Mouse (Mus musculus) retina, adult 2 months (tissue): ENCODE data around the gene Krtap26-1.

Experiments
- DNase-seq: peaks from one replicate; pipeline ENCODE4 v3.0.0-alpha.2; 2012; ENCODE audit warnings: low read depth, low spot score

Krtap26-1 gene

GRCm38 (mm10) chr16:88647358-88647846 lies at the start of gene Krtap26-1:
Gene Krtap26-1 (minus strand): TSS chr16:88647796.
- DNase-seq, result no peak

GRCm38 (mm10) chr16:88696256-88696655 lies 48.7 kb upstream of the Krtap26-1 start:
- DNase-seq, result no peak

DNA sequence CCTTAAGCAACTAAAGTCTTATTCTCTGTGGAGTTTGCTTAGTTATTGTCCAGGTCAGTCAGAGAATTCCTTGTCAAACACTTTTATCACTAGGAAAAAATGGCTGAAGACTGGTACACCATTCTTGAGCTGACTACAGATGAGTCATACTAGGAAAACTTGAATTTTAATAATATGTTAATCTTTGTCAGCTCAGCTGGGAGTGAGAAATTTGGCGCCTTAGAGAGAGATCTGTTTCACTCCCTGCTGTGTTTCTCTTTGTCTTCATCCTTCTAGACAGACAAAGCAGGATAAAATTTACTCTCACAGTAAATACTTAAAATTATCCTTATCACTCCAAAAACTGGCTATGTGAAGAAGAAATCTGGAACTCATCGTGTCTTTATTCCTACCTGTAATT lies 33.7 kb upstream of the Krtap26-1 start:
- DNase-seq, result no peak

GRCm38 (mm10) chr16:88679099-88679498 lies 31.5 kb upstream of the Krtap26-1 start:
- DNase-seq, result no peak

GRCm38 (mm10) chr16:88671571-88671970 lies 24.0 kb upstream of the Krtap26-1 start, which contains the start of gene Krtap27-1:
Gene Krtap27-1 (minus strand): TSS chr16:88671671.
- no peak for DNase-seq

DNA sequence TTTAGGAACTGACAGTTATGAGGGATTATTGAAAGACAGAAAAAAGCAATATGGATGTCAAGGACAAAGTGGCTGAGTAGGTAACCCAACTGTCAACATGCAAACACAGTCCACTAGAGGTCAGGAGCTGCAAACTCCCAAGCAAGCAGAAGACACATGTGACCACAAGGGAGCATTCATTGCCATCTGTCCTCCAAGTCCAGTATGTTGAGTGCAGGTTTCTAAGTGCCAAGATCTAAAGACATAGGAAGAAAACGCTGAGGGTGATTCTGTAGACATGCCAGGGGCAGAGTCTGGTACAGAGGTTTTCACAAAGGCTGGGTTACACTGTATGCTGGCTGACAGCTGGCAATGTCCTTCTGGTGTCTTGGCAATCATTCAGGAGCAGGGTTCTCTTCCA lies 9.8 kb upstream of the Krtap26-1 start:
- DNase-seq, result peak; percentile 13

- DNase-seq, result no peak
These were observed 4.4 kb upstream of the Krtap26-1 start for GRCm38 (mm10) chr16:88651952-88652351.

- DNase-seq, result no peak
These were observed 3.5 kb upstream of the Krtap26-1 start for GRCm38 (mm10) chr16:88651082-88651481.

GRCm38 (mm10) chr16:88646366-88647111 lies 1.1 kb downstream of the Krtap26-1 start:
- no peak for DNase-seq

- no peak for DNase-seq
These were observed 7.5 kb downstream of the Krtap26-1 start for GRCm38 (mm10) chr16:88640053-88640452.

GRCm38 (mm10) chr16:88635142-88635541 lies 12.5 kb downstream of the Krtap26-1 start:
- DNase-seq, result no peak

- DNase-seq, result no peak
These were observed 16.1 kb downstream of the Krtap26-1 start for GRCm38 (mm10) chr16:88631474-88631873.

DNA sequence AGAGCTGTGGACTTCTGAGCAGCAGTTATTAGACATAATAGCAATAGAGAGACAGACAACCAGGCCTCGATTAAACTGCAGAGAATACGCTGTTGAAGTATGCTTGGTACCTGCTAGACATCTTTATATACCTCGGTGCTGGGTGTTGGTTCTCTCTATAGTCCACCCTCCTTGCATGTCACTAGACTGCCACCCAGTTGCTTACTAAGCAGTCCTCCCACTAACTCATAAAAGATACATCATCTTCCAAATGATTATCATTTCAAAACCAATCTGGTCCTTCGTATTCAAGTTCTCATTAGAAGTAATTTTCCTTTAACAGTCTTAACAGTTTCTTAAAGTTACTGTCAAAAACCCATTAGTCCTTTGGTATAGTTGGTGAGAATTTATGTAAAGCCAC lies 20.0 kb downstream of the Krtap26-1 start, which contains the start of gene 2310079G19Rik:
Gene 2310079G19Rik, minus strand, starts transcription at position 101 of the 400 bp plus-strand sequence.
- no peak for DNase-seq

- DNase-seq, result peak; percentile 20
These were observed 34.9 kb downstream of the Krtap26-1 start for GRCm38 (mm10) chr16:88612712-88613111.

GRCm38 (mm10) chr16:88611922-88612321 lies 35.7 kb downstream of the Krtap26-1 start, which contains the start of gene Krtap24-1:
Gene Krtap24-1 (minus strand): TSS chr16:88612279.
- no peak for DNase-seq

- DNase-seq, result no peak
These were observed 43.0 kb downstream of the Krtap26-1 start for GRCm38 (mm10) chr16:88604570-88604969.

DNA sequence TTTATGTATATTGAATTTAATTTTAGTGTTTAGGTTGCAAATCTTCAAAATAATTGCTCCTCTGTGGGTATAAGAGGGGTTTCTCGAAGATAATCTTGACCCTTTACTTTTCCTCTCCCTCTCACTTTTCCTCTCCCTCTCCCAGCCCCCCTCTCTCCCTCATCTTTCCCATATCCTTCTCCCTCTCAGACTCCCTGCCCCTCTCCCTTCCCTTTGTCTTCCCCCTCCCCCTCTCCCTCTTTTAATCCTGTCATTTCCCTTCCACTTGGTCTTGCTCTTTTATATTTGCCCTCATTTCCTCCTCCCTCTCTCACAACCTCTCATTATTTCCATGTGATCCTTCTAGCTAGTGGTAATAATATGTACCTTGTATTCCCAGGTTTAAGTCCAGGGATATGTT lies 45.1 kb downstream of the Krtap26-1 start:
- no peak for DNase-seq

DNA sequence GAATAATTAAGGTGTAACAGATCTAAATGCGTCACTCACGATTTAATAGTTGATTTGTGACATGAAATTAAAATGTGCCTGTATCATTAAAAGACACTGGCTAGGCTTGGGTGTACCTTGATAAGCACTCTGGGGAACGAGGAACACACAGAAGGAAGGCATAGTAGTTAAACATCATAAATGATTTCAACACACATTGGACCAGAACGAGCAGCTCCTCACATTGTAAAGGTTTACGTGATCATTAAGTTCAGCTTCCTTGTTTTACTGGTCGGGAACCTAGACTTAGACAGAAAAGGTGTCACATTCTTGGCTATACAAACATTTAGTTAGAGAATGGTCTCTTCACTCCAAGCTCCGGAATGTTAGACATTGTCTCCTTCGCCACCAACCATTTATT lies 47.3 kb downstream of the Krtap26-1 start:
- DNase-seq, result no peak

GRCm38 (mm10) chr16:88599504-88600237 lies 47.9 kb downstream of the Krtap26-1 start:
- no peak for DNase-seq
